Mouse (Mus musculus) C2C12 (cell line): ENCODE measurements around the gene Cdc42ep1. TPM values are rescaled to one million over a fixed set of nuclear protein-coding genes. Genes with fewer than 3 reads are reported as not detected.
"Not testable (repeated sequence)": the region's sequence is repeated elsewhere in the genome, so short reads cannot be mapped to it uniquely, and the experiment has no call there.

Experiments
- H3K27me3 ChIP-seq: one replicate; pipeline ENCODE4 v1.6.1; 2011; ENCODE audit not compliant: control insufficient read depth, insufficient read depth, insufficient read length
- H3K36me3 ChIP-seq: one replicate; pipeline ENCODE4 v1.6.1; 2011; ENCODE audit not compliant: control insufficient read depth, insufficient read depth
- H3K4me3 ChIP-seq: one replicate; pipeline ENCODE4 v1.5.1; 2011; ENCODE audit warnings: mild to moderate bottlenecking, control low read depth; ENCODE audit not compliant: poor library complexity, insufficient read depth, severe bottlenecking
- H3K79me2 ChIP-seq: one replicate; pipeline ENCODE4 v1.6.1; 2011; ENCODE audit not compliant: control insufficient read depth, insufficient read depth
- H3K79me3 ChIP-seq: one replicate; pipeline ENCODE4 v1.6.1; 2011; ENCODE audit warnings: low read depth, control low read depth
- H3ac ChIP-seq: one replicate; pipeline ENCODE3; 2011; ENCODE audit warnings: low read depth; ENCODE audit not compliant: control insufficient read depth, insufficient read length
- CEBPB ChIP-seq: IDR thresholded peaks from one replicate; pipeline ENCODE4 v1.6.1; 2011; ENCODE audit warnings: low read depth, mild to moderate bottlenecking, control low read depth, moderate library complexity
- CTCF ChIP-seq: IDR thresholded peaks from one replicate; pipeline ENCODE4 v1.5.1; 2011; ENCODE audit not compliant: control insufficient read depth, insufficient read depth, insufficient read length
- FOSL1 ChIP-seq: IDR thresholded peaks from one replicate; pipeline ENCODE4 v1.8.0; 2011; ENCODE audit warnings: mild to moderate bottlenecking, low read length; ENCODE audit not compliant: poor library complexity, insufficient read depth, severe bottlenecking
- MAX ChIP-seq: IDR thresholded peaks from one replicate; pipeline ENCODE4 v1.6.1; 2011; ENCODE audit warnings: mild to moderate bottlenecking, control low read depth
- MYOD1 ChIP-seq: IDR thresholded peaks from one replicate; pipeline ENCODE4 v1.6.1; 2011; ENCODE audit warnings: low read depth; ENCODE audit not compliant: control insufficient read depth, insufficient read length
- MYOG ChIP-seq: IDR thresholded peaks from one replicate; pipeline ENCODE4 v1.6.1; 2011; ENCODE audit not compliant: control insufficient read depth, insufficient read length; ENCODE audit errors: extremely low read depth
- USF1 ChIP-seq: IDR thresholded peaks from one replicate; pipeline ENCODE4 v1.6.1; 2011; ENCODE audit warnings: low read depth, mild to moderate bottlenecking, control low read depth, moderate library complexity
- polyA plus RNA-seq: library from polyadenylated mRNA; unstranded; fragments of >200 nt; fragmentation: generic; extraction: Trizol; gene quantifications from one replicate; pipeline ENCODE4 v1.2.1, GENCODE M21; 2012; ENCODE audit warnings: missing spikeins

Cdc42ep1 gene
- polyA plus RNA-seq, 1 experiment, result 55.2 TPM

DNA sequence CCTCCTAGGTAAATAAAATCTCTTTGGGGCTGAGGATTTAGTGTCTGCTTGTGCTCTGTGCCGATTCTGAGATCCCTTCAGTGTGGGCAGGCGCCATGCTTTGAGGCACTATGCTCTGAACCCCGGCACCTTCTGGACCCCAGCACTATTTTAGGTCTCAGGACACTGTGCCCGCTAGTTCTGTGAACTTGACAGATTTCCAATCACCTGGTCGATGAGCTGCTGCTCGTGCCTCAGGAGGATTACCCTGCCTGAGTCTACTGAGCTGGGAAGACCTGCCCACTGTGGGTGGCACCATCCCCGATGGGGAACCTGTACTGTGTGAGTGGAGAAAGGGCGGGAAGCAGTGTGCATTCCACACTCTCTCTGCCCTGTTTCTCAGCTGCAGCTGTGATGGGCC, 32.6 kb downstream of the Cdc42ep1 start:
- no peaks in the 10 kb centered on the region for H3K27me3 ChIP-seq
- no peak overlapping the region for H3ac ChIP-seq
- no peak overlapping the region for H3K4me3 ChIP-seq
- peaks cover 23% of the 10 kb centered on the region for H3K79me2 ChIP-seq
- TF ChIP-seq FOSL1, result no peak
- no peak for TF ChIP-seq MYOG
- no peak for TF ChIP-seq USF1
- no peak for TF ChIP-seq CTCF
- no peak for TF ChIP-seq CEBPB
- no peaks in the 10 kb centered on the region for H3K36me3 ChIP-seq
- peaks cover 6% of the 10 kb centered on the region for H3K79me3 ChIP-seq

DNA sequence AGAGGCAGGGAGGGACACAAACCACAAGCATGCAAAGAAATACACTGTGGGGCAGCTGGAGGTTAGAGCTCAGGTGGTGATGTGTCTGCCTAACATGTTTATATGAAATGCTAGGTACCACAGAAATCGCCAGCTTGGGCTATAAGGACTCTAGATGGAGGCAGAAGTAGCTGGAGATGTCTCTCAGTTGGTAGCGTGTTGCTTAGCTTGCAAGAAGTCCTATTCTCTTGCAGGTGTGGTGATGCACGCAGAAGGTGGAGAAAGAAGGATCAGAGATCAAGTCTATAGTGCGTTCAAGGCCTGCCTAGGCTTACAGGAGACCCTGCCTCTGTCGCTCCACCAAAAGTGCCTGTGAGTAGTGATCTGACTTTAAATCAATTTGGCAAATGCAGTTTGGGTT, 33.1 kb downstream of the Cdc42ep1 start:
- no peak for TF ChIP-seq MAX
- TF ChIP-seq CTCF, result no peak
- TF ChIP-seq CEBPB, result no peak
- no peak for TF ChIP-seq MYOD1
- TF ChIP-seq FOSL1, result no peak
- Histone ChIP-seq H3ac (no peak overlapping the region), H3K27me3 (no peaks in the 10 kb centered on the region), H3K79me2 (peaks cover 26% of the 10 kb centered on the region), H3K36me3 (peaks cover 5% of the 10 kb centered on the region), H3K79me3 (peaks cover 6% of the 10 kb centered on the region), H3K4me3 (no peak overlapping the region)

- Histone ChIP-seq H3K79me3 (peaks cover 6% of the 10 kb centered on the region), H3ac (no peak overlapping the region), H3K36me3 (peaks cover 12% of the 10 kb centered on the region), H3K27me3 (no peaks in the 10 kb centered on the region), H3K4me3 (peak overlapping the region; percentile 98), H3K79me2 (peaks cover 26% of the 10 kb centered on the region)
- TF ChIP-seq MYOD1, result no peak
- TF ChIP-seq MYOG, result no peak
- TF ChIP-seq MAX, result peak; percentile 24
- peak; percentile 56 for TF ChIP-seq CTCF
- no peak for TF ChIP-seq FOSL1
- TF ChIP-seq CEBPB, result no peak
- TF ChIP-seq USF1, result no peak
These were observed 33.9 kb downstream of the Cdc42ep1 start for GRCm38 (mm10) chr15:78876258-78876696.

GRCm38 (mm10) chr15:78876991-78877809, 34.8 kb downstream of the Cdc42ep1 start, which contains the start of gene Gga1:
Gga1 (plus strand) TSS chr15:78877190.
- no peaks in the 10 kb centered on the region for H3K27me3 ChIP-seq
- H3K36me3 ChIP-seq, result peaks cover 22% of the 10 kb centered on the region
- peaks cover 26% of the 10 kb centered on the region for H3K79me2 ChIP-seq
- H3ac ChIP-seq, result peak within 1 kb of the TSS; percentile 66
- H3K4me3 ChIP-seq, result peak within 1 kb of the TSS; percentile 98
- peaks cover 6% of the 10 kb centered on the region for H3K79me3 ChIP-seq
- no peak for TF ChIP-seq MYOG
- TF ChIP-seq CEBPB, result no peak
- no peak for TF ChIP-seq FOSL1
- peak; percentile 30 for TF ChIP-seq CTCF
- TF ChIP-seq MYOD1, result no peak
- no peak for TF ChIP-seq USF1
- peak; percentile 60 for TF ChIP-seq MAX

GRCm38 (mm10) chr15:78877810-78878390, 35.5 kb downstream of the Cdc42ep1 start:
- peaks cover 6% of the 10 kb centered on the region for H3K79me3 ChIP-seq
- peaks cover 26% of the 10 kb centered on the region for H3K79me2 ChIP-seq
- no peak for TF ChIP-seq MYOG
- TF ChIP-seq USF1, result no peak
- no peaks in the 10 kb centered on the region for H3K27me3 ChIP-seq
- peak overlapping the region; percentile 98 for H3K4me3 ChIP-seq
- peaks cover 28% of the 10 kb centered on the region for H3K36me3 ChIP-seq
- peak overlapping the region; percentile 66 for H3ac ChIP-seq

DNA sequence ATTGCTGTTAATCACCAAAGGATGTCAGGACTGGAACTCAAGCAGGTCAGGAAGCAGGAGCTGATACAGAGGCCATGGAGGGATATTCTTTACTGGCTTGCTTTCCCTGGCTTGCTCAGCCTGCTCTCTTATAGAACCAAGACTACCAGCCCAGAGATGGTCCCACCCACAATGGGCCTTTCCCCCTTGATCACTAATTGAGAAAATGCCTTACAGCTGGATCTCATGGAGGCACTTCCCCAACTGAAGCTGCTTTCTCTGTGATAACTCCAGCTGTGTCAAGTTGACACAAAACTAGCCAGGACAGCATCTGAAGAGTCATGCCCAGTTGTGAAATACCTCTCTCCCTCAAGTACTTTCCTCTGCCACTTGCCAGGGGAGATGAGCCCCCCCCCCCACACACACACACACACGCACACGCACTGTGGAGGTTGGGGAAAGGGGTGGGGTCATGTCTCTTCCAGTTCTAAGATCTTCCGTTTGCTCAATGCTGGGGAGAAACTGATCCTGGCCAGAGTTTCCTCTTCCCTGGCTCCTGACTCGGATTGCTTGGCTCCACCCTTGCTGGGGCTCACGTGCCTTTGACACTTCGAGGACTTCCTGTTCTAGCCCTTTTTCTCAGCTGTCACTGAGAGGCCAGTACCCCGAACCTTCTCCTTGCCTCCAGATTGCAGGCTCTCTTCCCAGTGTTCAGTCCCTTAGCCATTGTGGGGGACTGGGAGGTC, 36.5 kb downstream of the Cdc42ep1 start:
- Histone ChIP-seq H3K79me2 (peaks cover 26% of the 10 kb centered on the region), H3K36me3 (peaks cover 38% of the 10 kb centered on the region)
- not testable (repeated sequence) for H3ac ChIP-seq, H3K79me3 ChIP-seq, H3K27me3 ChIP-seq, H3K4me3 ChIP-seq
